Mouse (Mus musculus) kidney, embryonic 14.5 days (tissue): ENCODE data around the gene Igll1. TPM values are rescaled to one million over a fixed set of nuclear protein-coding genes. Genes with fewer than 3 reads are reported as not detected.

Experiments used
- ATAC-seq: fragments of 200-750 bp; cut with Nextera tagmentation; 2 replicates; pipeline ENCODE4 v1.8.0; 2017; ENCODE audit warnings: moderate number of reproducible peaks, mild to moderate bottlenecking, moderate TSS enrichment, moderate library complexity; ENCODE audit not compliant: low FRiP score, low TSS enrichment
- H3K27ac ChIP-seq: fragments of 300-500 bp; sonication (generic); 2 replicates; pipeline ENCODE4 v1.5.1; 2014; ENCODE audit warnings: low read depth, mild to moderate bottlenecking, low read length, moderate library complexity, mixed read lengths
- H3K27me3 ChIP-seq: fragments of 300-500 bp; sonication (generic); 2 replicates; pipeline ENCODE4 v1.6.1; 2014; ENCODE audit warnings: mild to moderate bottlenecking, low read length; ENCODE audit not compliant: control insufficient read depth, insufficient read depth
- H3K36me3 ChIP-seq: fragments of 300-500 bp; sonication (generic); 2 replicates; pipeline ENCODE4 v1.6.1; 2014; ENCODE audit warnings: low read length, mixed read lengths; ENCODE audit not compliant: control insufficient read depth, insufficient read depth
- H3K4me1 ChIP-seq: fragments of 300-500 bp; sonication (generic); 2 replicates; pipeline ENCODE4 v1.6.1; 2014; ENCODE audit warnings: low read length, mixed read lengths; ENCODE audit not compliant: control insufficient read depth, insufficient read depth
- H3K4me2 ChIP-seq: fragments of 300-500 bp; sonication (generic); replicated peaks from 2 replicates; pipeline ENCODE4 v1.6.1; 2014; ENCODE audit warnings: low read depth, mild to moderate bottlenecking, low read length
- H3K4me3 ChIP-seq: fragments of 300-500 bp; sonication (generic); 2 replicates; pipeline ENCODE4 v1.5.1; 2014; ENCODE audit warnings: mild to moderate bottlenecking, low read length
- H3K9ac ChIP-seq: fragments of 300-500 bp; sonication (generic); 2 replicates; pipeline ENCODE4 v1.6.1; 2014; ENCODE audit warnings: low read depth, mild to moderate bottlenecking, low read length, moderate library complexity
- H3K9me3 ChIP-seq: fragments of 300-500 bp; sonication (generic); 2 replicates; pipeline ENCODE4 v1.6.1; 2016; ENCODE audit warnings: low read length; ENCODE audit not compliant: control insufficient read depth
- WGBS: fragments of 180-500 bp; shearing (Covaris S2); extraction: QIAGEN DNeasy Blood & Tissue Kit; methylation state at CpG from one replicate; pipeline ENCODE4 v1.1.7; 2014; 5-methylcytosine and 5-hydroxymethylcytosine counted together
- polyA plus RNA-seq: library from polyadenylated mRNA; unstranded; fragments of >200 nt; fragmentation: Nextera tagmentation; extraction: Ambion mirVana; gene quantifications from 2 replicates; pipeline ENCODE4 v1.2.1, GENCODE M21; 2014

The Igll1 gene
- polyA plus RNA-seq, 1 experiment from 2014 or later = not detected

GRCm38 (mm10) chr16:16896015-16896381 is 32.2 kb upstream of the Igll1 start:
- H3K27ac ChIP-seq = no peak overlapping the region
- WGBS = 19% methylated on average over 4 of the region's 4 CpGs

GRCm38 (mm10) chr16:16892366-16892765 is 28.6 kb upstream of the Igll1 start:
- H3K36me3 ChIP-seq = peaks cover 66% of the 10 kb centered on the region
- no peak overlapping the region for H3K4me2 ChIP-seq
- no peak overlapping the region for H3K27ac ChIP-seq
- no peaks in the 10 kb centered on the region for H3K27me3 ChIP-seq
- no peak overlapping the region for H3K9ac ChIP-seq
- WGBS = 93% methylated on average over 7 of the region's 7 CpGs
- H3K4me1 ChIP-seq = no peaks in the 10 kb centered on the region
- ATAC-seq = no peak
- no peaks in the 10 kb centered on the region for H3K9me3 ChIP-seq
- H3K4me3 ChIP-seq = no peak overlapping the region

More at GRCm38 (mm10) chr16:16896015-16896381, 32.2 kb upstream of the Igll1 start:
- no peak for ATAC-seq
- Histone ChIP-seq H3K9me3 (no peaks in the 10 kb centered on the region), H3K4me3 (peak overlapping the region; percentile 63; the same call in 1 of the 2 replicates), H3K4me2 (peak overlapping the region; percentile 77; the same call in 1 of the 2 replicates), H3K36me3 (peaks cover 30% of the 10 kb centered on the region), H3K27me3 (no peaks in the 10 kb centered on the region), H3K9ac (peak overlapping the region; percentile 71; the same call in 1 of the 2 replicates), H3K4me1 (no peaks in the 10 kb centered on the region)

- no peaks in the 10 kb centered on the region for H3K4me1 ChIP-seq
- no peak overlapping the region for H3K27ac ChIP-seq
- peaks cover 99% of the 10 kb centered on the region for H3K36me3 ChIP-seq
- no peak overlapping the region for H3K4me2 ChIP-seq
- no peak for ATAC-seq
- no peaks in the 10 kb centered on the region for H3K27me3 ChIP-seq
- H3K4me3 ChIP-seq = no peak overlapping the region
- WGBS = 89% methylated on average over 1 of the region's 1 CpGs
- no peaks in the 10 kb centered on the region for H3K9me3 ChIP-seq
- no peak overlapping the region for H3K9ac ChIP-seq
Observed at GRCm38 (mm10) chr16:16888341-16888740, 24.6 kb upstream of the Igll1 start.

- Histone ChIP-seq H3K9ac (no peak overlapping the region), H3K27ac (no peak overlapping the region), H3K9me3 (peaks cover 6% of the 10 kb centered on the region), H3K4me1 (no peaks in the 10 kb centered on the region), H3K4me2 (no peak overlapping the region), H3K36me3 (peaks cover 84% of the 10 kb centered on the region), H3K27me3 (no peaks in the 10 kb centered on the region), H3K4me3 (no peak overlapping the region)
- no peak for ATAC-seq
- 89% methylated on average over 5 of the region's 5 CpGs for WGBS
Observed at GRCm38 (mm10) chr16:16879025-16879424, 15.2 kb upstream of the Igll1 start.

GRCm38 (mm10) chr16:16870617-16871331 is 7.0 kb upstream of the Igll1 start, which contains the start of the genes Top3b and Vpreb1:
TSS of gene Top3b (plus strand) at chr16:16870736.
TSS of gene Vpreb1 (minus strand) at chr16:16870843.
- H3K27ac ChIP-seq = peak within 1 kb of the TSS; percentile 97
- 1% methylated on average over 49 of the region's 49 CpGs for WGBS
- peaks cover 3% of the 10 kb centered on the region; the same call in 1 of the 2 replicates for H3K4me1 ChIP-seq
- H3K9me3 ChIP-seq = peaks cover under 1% of the 10 kb centered on the region; the same call in 1 of the 2 replicates
- no peaks in the 10 kb centered on the region for H3K27me3 ChIP-seq
- H3K4me2 ChIP-seq = peak within 1 kb of the TSS; percentile 72
- ATAC-seq = peak; percentile 97
- peak within 1 kb of the TSS; percentile 92 for H3K9ac ChIP-seq
- peak within 1 kb of the TSS; percentile 82 for H3K4me3 ChIP-seq
- peaks cover 6% of the 10 kb centered on the region for H3K36me3 ChIP-seq

GRCm38 (mm10) chr16:16870241-16870616 is 6.4 kb upstream of the Igll1 start:
- 35% methylated on average over 7 of the region's 7 CpGs for WGBS
- ATAC-seq = peak; percentile 51
- no peak overlapping the region for H3K9ac ChIP-seq
- H3K4me3 ChIP-seq = peak overlapping the region; percentile 82
- H3K27me3 ChIP-seq = no peaks in the 10 kb centered on the region
- no peak overlapping the region for H3K27ac ChIP-seq
- peak overlapping the region; percentile 72 for H3K4me2 ChIP-seq
- no peaks in the 10 kb centered on the region for H3K9me3 ChIP-seq
- peaks cover 3% of the 10 kb centered on the region; the same call in 1 of the 2 replicates for H3K4me1 ChIP-seq
- H3K36me3 ChIP-seq = peaks cover 4% of the 10 kb centered on the region; the same call in 1 of the 2 replicates

- WGBS = 36% methylated on average over 5 of the region's 5 CpGs
- no peak for ATAC-seq
- Histone ChIP-seq H3K4me1 (no peaks in the 10 kb centered on the region), H3K27ac (no peak overlapping the region), H3K4me3 (no peak overlapping the region), H3K4me2 (no peak overlapping the region), H3K9ac (no peak overlapping the region), H3K36me3 (no peaks in the 10 kb centered on the region), H3K9me3 (no peaks in the 10 kb centered on the region), H3K27me3 (no peaks in the 10 kb centered on the region)
Observed at GRCm38 (mm10) chr16:16865696-16866561, 2.1 kb upstream of the Igll1 start.

GRCm38 (mm10) chr16:16865217-16865616 is 1.4 kb upstream of the Igll1 start:
- no peak for ATAC-seq
- Histone ChIP-seq H3K9me3 (no peaks in the 10 kb centered on the region), H3K4me3 (no peak overlapping the region), H3K27me3 (no peaks in the 10 kb centered on the region), H3K4me1 (no peaks in the 10 kb centered on the region), H3K27ac (no peak overlapping the region), H3K4me2 (no peak overlapping the region), H3K9ac (no peak overlapping the region), H3K36me3 (no peaks in the 10 kb centered on the region)

GRCm38 (mm10) chr16:16862288-16862687 is 1.5 kb downstream of the Igll1 start:
- Histone ChIP-seq H3K27me3 (no peaks in the 10 kb centered on the region), H3K27ac (no peak overlapping the region), H3K4me2 (no peak overlapping the region), H3K4me1 (no peaks in the 10 kb centered on the region), H3K9me3 (no peaks in the 10 kb centered on the region), H3K4me3 (no peak overlapping the region), H3K36me3 (no peaks in the 10 kb centered on the region), H3K9ac (no peak overlapping the region)
- ATAC-seq = no peak
- 74% methylated on average over 3 of the region's 3 CpGs for WGBS
